Mouse (Mus musculus) erythroblast, adult 5-6 weeks (primary cell): ENCODE measurements at regions not wholly inside any gene's neighbourhood (a gene's known extent, or its start where the extent isn't known, plus 50 kb on each side); places are given as distances from the start of the nearest gene placed in this dataset.

Experiments used
- ATAC-seq: replicated peaks from 2 replicates; pipeline ENCODE4 v1.8.0; 2016; ENCODE audit warnings: moderate number of reproducible peaks, mild to moderate bottlenecking, moderate TSS enrichment, inconsistent platforms; ENCODE audit not compliant: poor library complexity, low FRiP score, severe bottlenecking

DNA sequence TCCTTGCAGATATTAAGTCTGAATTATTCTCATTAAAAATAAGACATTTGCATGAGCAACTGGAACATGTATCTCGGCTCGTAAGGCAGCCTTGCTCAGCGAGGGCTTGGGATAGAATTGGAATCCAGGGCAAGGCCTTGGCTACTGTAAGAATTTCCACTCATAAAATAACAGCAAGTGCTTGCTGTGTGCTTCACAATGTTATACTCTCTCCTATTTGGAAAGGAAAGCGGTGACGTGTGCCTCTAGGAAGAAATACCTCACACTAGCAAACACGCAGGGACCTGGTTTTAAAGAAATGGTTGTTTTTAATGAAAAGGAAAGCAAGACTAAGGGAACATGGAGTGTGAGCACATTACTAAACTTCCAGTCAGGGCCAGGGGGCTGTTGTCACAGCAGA, 69.3 kb upstream of the Cops8 start:
- ATAC-seq = no peak

DNA sequence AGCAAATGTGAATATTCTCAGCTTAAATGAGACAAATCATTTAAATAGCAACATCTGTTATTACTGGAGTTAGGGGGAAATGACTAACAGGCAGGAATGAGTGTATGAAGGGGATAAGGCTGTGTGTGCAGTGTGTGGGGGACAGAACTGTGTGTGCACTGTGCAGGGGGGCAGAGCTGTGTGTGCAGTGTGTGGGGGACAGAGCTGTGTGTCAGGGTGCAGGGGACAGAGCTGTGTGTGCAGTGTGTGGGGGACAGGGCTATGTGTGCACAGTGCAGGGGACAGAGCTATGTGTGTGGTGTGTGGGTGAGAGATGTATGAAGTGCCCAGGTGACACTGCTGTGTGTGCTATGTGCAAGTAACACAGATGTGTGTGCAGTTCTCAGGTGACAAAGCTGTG, 66.7 kb upstream of the Cops8 start:
- ATAC-seq = no peak

DNA sequence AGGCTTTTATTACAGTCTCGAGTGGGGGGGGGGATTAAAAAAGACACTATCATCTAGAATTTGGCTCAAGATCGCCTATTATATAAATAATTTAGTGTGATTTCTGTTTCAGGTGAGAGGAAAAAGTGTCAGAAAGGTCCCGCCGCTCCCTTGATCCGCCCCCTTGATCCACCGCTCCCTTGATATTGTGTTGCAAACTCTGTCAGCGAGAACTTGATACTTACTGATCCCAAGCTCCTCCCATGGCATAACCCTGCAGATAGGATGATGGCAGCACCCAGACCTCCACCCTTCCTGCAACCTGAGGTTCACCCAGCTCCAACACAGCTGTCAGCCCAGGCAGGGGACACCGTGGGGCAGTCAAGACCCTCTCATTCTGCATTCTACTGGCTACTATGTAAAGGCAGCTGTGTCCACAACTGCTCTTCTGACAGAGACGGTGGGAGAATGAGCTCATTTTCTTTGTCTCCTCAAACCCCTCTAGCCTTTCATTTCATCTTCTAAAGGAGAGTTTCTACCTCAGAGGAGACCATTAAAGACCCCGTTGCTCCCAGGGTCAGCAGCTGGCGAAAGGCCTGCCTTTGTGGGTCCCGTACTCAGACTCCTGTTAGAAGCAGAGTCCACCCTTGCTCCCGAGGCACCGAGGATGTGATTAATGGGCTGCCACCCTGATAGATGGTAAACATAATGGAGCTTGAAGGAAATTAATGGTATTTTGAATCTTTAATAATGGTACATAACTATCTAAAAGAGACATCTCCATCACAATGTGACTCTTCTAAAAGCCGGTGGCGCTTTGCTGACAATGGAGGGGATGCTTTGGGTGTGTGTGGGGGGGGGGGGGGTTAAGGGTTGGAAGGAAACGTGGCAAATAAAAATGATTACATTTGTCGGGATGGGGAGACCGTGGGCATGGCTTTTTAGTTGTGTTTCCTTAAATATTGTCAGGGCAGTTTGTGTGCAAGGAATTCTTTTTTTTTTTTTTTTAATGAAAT, 58.7 kb upstream of the Cops8 start:
- ATAC-seq = no peak

DNA sequence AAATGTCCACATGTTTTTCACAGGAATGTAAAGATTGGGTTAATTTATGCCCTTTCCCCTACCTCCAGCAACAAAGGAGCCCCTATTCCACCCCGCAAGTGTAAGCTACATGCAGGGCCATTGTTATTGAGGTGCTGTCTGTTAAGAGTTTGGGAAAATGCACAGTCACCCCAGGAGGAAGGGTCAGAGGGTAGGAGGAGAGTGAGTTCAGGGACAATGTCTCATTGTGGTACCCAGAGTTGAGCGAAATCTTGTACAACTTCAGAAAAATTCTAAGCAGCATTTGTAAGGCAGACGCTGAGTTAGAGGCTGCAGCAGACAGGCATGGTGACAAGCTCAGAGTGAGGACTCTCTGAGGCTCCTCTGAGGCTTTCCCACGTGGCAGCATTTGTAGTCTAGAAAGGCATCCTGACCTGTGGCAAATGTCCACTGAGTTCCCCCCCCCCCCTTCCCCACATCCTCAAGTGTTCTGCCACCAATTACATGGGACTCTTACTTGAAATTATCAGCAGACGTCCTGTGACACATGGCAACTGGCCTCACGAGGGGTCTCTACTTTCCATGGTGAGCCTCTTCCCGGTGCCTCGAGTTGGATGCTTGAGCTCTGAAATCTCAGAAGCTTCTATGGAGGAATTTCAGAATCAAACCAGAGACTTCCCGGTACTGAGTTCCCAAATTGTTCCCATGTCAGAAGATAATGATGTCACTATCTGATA, 57.8 kb upstream of the Cops8 start:
- ATAC-seq = no peak

DNA sequence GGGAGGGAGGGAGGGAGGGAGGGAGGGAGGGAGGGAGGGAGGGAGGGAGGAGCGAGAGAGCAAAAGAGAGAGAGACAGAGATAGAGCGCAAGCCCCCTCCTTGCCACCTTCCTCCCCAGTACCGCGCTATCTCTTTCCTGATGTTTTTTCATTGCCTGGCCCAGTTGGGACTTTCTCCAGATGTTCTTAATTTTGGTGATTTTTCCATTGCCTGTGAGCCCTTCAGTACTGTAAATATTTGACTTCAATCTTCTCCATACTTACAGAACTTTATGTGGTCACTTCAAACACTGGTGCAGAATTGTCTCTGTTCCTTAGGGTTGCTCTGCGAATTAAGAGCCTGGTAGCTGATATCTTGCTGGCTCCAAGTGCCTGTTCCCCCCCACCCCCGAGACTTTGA, 50.1 kb upstream of the Cops8 start:
- no peak for ATAC-seq
